Mouse (Mus musculus): ENCODE data around the gene D630003M21Rik. TPM values are rescaled to one million over a fixed set of nuclear protein-coding genes. Genes with fewer than 3 reads are reported as not detected.
A peak's percentile ranks its signal among the peaks of the same experiment; 100 is the strongest.

Gene D630003M21Rik
- polyA plus RNA-seq, 1 experiment from 2014 or later = 17.4 TPM

DNA sequence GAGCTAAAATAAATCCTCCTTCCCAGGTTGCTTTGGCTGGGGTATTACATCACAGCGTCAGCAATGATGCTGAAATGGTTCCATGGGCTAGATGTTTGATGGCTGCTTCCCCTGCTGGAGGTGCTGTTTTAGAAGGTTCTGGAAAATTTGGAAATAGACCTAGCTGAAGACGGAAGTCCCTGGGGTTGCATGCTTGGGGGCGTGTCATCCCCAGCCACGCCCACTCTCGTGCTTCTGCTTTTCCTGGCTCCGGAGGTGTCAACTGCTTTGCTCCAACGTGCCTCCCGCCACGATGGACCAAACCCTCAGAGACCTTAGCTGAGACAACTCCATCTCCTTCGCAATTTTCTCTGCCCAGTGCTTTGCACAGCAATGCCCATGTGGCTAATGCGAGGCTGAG, 39.6 kb downstream of the D630003M21Rik start:
- H3K27ac ChIP-seq = no peak overlapping the region
- no peaks in the 10 kb centered on the region for H3K36me3 ChIP-seq
- no peaks in the 10 kb centered on the region for H3K9me3 ChIP-seq
- H3K9ac ChIP-seq = no peak overlapping the region
- H3K4me1 ChIP-seq = peaks cover 26% of the 10 kb centered on the region
- ATAC-seq (ENCODE audit: low FRiP score, low read depth) = no peak
- WGBS = 62% methylated on average over 11 of the region's 11 CpGs
- no peak overlapping the region for H3K4me3 ChIP-seq
- H3K4me2 ChIP-seq (replicated peaks) = no peak overlapping the region
- no peaks in the 10 kb centered on the region for H3K27me3 ChIP-seq

DNA sequence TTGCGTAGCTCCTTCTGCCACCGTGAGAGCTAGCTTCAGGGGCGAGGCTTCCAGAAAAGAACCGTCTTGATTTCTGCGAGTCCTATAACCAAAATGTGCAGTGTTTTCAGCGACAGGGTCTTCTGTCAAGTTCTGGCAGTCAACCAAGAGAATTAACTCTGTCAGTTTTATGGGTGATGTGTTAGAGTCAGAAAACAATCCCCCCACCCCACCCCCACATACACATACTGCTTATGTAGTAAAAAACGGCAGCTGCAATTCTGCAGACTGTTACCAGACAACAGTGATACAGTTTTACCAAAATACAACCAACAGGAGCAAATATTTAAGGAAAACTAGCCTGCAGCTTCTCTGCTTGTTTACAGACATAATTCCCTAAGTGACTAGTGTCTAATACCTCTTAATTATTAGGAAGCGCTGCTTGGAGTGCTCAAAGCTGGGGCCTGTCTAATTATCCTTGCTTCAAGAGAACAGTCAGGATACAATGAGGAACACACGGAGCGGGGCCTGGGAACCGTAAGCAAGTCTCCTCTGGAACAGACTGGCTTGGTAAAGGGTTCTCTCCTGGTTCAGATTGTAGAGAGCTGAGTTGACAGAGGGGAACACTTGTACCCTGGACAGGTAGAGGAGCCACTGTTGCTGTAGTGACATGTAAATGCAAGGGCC, 42.7 kb downstream of the D630003M21Rik start:
- ATAC-seq (ENCODE audit: low FRiP score, low read depth) = no peak
- H3K27ac ChIP-seq = no peak overlapping the region
- no peaks in the 10 kb centered on the region for H3K27me3 ChIP-seq
- 41% methylated on average over 11 of the region's 11 CpGs for WGBS
- H3K9ac ChIP-seq = no peak overlapping the region
- H3K36me3 ChIP-seq = no peaks in the 10 kb centered on the region
- no peak overlapping the region for H3K4me2 ChIP-seq (replicated peaks)
- H3K4me1 ChIP-seq = 0 out of 2 replicates have a peak, but pooled peaks cover 14% of the 10 kb centered on the region
- no peak overlapping the region for H3K4me3 ChIP-seq
- no peaks in the 10 kb centered on the region for H3K9me3 ChIP-seq

DNA sequence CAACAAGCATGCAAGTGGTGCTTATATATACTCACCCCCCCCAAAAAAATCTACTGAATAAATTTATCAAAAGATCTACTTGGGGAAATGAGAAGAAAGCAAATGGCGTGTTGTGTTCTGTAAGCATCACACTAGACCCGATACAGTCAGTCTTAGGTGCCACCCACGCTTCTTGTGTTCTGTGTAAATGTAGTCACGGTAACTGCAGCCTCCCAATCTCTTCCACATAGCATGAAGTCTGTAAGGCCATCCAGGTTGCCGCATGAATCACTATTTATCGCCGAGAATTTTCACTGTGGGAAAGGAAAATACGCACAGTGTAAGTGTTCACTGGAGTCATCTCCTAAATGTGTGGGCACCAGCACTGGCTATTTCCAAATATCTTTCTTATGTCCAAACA, 45.8 kb downstream of the D630003M21Rik start:
- Histone ChIP-seq H3K27me3 (no peaks in the 10 kb centered on the region), H3K27ac (no peak overlapping the region), H3K4me2 (replicated peaks) (no peak overlapping the region), H3K36me3 (no peaks in the 10 kb centered on the region), H3K4me1 (peaks cover 22% of the 10 kb centered on the region), H3K9me3 (no peaks in the 10 kb centered on the region), H3K4me3 (no peak overlapping the region), H3K9ac (no peak overlapping the region)
- WGBS = 87% methylated on average over 8 of the region's 8 CpGs
- ATAC-seq (ENCODE audit: low FRiP score, low read depth) = no peak

DNA sequence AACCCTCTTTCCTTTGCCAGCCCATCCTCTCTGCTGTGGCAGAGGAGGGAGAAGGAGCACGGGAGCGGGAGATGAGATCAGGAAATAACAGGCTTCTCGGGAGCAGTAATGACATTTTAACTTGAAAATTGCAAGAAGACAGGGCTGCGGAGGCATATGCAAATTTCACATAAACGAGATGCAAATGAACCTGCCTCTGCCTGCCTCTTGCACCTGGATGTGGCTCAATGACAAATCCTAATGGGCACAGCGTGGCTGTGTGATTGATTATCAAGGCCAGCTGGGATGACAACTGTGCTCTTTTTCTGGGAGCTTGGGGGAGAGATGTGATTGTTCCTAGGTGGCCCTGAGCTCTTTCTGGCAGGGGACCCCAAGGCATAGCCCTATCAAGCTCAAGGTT, 47.1 kb downstream of the D630003M21Rik start:
- no peak for ATAC-seq (ENCODE audit: low FRiP score, low read depth)

DNA sequence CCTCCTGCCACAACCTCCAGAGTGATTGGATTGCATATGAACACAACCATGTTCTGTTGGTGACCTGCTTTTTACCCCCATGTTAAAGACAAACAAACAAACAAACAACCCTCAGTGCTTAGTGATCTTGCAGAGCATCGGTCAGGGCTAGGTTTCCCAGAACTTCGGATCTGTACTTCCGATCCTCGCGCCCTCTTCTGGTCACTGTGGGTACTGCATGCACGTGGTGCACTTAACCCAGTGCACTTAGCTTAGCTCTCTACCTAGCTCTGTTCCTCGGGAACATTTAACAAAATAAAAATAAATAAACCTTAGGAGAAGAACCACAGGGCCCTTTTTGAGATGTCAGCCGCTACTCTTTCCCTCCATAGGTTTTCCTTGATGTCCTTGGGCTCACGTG, 48.2 kb downstream of the D630003M21Rik start:
- 45% methylated on average over 9 of the region's 9 CpGs for WGBS

More for the DNA sequence above, 47.1 kb downstream of the D630003M21Rik start:
- WGBS = 59% methylated on average over 6 of the region's 6 CpGs
- no peaks in the 10 kb centered on the region for H3K27me3 ChIP-seq
- no peak overlapping the region for H3K9ac ChIP-seq
- H3K27ac ChIP-seq = no peak overlapping the region
- no peaks in the 10 kb centered on the region for H3K36me3 ChIP-seq
- no peak overlapping the region for H3K4me2 ChIP-seq (replicated peaks)
- H3K9me3 ChIP-seq = no peaks in the 10 kb centered on the region
- peaks cover 19% of the 10 kb centered on the region for H3K4me1 ChIP-seq
- no peak overlapping the region for H3K4me3 ChIP-seq

DNA sequence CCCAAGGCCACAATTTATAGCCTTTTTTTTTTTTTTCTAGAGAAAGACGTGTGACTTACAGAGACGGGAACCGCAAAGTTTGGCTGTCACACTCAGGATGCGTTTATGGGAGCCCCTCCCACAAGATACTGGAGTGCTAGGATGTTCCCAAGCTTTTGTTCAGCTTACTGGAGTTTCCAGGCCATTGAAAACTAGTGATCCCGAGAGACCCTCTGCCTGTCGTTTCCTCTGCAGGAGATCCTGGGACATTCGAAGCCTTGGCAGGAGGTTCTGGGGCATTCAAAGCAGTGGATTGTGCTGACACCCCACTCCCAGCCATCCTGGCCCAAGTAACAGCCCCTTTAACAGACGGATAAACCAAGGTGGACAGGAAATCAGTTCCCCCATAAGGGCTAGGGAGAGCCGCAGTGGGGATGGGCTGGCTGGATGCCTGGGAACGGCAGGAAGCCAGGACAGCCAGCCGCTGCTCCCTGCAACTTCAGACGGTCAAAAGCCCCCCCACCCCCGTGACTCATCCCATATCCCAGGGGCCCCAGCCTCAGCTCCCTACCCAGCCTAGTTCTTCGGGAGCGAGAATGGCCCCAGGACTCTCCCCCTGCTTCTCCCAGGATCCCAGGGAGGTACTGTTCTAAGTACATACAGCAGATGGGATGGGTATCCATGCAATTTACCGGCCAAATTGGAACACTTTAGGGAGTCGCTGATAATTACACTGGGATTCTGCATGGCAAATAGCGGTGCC, 49.5 kb downstream of the D630003M21Rik start:
- Histone ChIP-seq H3K27ac (no peak overlapping the region), H3K4me1 (peaks cover 8% of the 10 kb centered on the region), H3K9ac (peak overlapping the region; percentile 45), H3K4me2 (replicated peaks) (peak overlapping the region; percentile 65), H3K9me3 (no peaks in the 10 kb centered on the region), H3K4me3 (peak overlapping the region; percentile 36), H3K36me3 (no peaks in the 10 kb centered on the region), H3K27me3 (no peaks in the 10 kb centered on the region; the same call in 1 of the 2 replicates)
- ATAC-seq (ENCODE audit: low FRiP score, low read depth) = peak; percentile 28; the same call in 1 of the 2 replicates
- WGBS = 25% methylated on average over 18 of the region's 18 CpGs

More for the DNA sequence above, 48.2 kb downstream of the D630003M21Rik start:
- no peak for ATAC-seq (ENCODE audit: low FRiP score, low read depth)
- Histone ChIP-seq H3K27ac (no peak overlapping the region), H3K9me3 (no peaks in the 10 kb centered on the region), H3K27me3 (no peaks in the 10 kb centered on the region), H3K4me1 (peaks cover 8% of the 10 kb centered on the region), H3K4me2 (replicated peaks) (no peak overlapping the region), H3K36me3 (no peaks in the 10 kb centered on the region), H3K4me3 (no peak overlapping the region), H3K9ac (no peak overlapping the region)

DNA sequence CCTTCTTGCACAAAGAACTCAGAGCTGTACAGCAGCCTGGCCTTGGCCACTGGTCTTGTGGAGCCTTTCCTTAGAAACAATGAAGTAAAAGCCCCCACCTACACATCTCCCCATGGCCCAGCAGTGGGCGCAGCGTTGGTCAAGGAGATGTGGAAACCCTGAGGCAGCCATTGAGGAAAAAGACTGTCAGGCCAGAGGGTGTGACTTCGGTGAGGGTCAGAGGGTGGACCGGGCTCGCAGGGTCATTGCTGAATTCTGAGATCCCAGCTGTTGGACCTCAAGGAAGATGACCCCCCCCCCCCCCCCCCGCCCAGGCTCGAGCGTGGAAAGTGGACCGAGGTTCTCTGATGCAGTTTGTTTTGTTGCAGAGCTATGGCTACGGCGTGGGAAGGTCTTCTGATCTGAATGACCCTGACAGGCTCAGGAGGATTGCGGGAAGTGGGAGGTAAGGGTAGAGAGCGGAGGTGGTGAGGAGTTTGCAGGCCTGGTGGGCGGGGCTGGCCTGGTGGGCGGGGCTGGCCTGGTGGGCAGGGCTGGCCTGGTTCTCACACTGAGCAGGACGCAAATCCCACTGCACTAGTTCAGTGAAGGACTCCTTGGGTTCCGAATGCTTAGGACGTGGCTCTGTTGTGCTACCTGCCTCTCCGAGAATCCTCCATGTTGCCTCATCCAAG, 50.2 kb downstream of the D630003M21Rik start:
- H3K4me2 ChIP-seq (replicated peaks) = peak overlapping the region; percentile 65
- H3K4me1 ChIP-seq = peaks cover 8% of the 10 kb centered on the region
- WGBS = 10% methylated on average over 19 of the region's 19 CpGs
- H3K36me3 ChIP-seq = no peaks in the 10 kb centered on the region
- no peaks in the 10 kb centered on the region for H3K9me3 ChIP-seq
- H3K4me3 ChIP-seq = peak overlapping the region; percentile 36
- peak; percentile 82 for ATAC-seq (ENCODE audit: low FRiP score, low read depth)
- no peak overlapping the region for H3K27ac ChIP-seq
- peak overlapping the region; percentile 45 for H3K9ac ChIP-seq
- no peaks in the 10 kb centered on the region; the same call in 1 of the 2 replicates for H3K27me3 ChIP-seq

DNA sequence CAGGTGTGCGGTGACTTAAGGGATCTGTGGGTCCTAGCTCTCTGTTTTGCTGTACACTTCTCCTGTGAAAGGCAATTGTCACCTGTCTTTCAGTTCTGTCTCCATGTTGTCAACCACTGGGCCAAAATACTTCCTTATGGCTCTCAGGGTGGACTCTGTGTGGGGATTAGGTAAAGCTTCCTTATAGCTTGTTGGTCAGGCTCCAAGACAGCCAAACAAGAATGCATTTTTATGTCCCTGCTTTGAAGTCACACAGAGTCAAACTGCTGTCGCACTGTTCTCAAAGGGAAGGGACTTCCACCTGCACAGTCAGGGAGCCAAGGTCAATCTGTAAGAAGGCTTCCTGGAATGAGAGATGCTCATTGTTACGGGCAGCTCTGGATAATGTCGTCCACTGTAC, 50.9 kb downstream of the D630003M21Rik start:
- Histone ChIP-seq H3K27me3 (no peaks in the 10 kb centered on the region; the same call in 1 of the 2 replicates), H3K4me1 (peaks cover 8% of the 10 kb centered on the region), H3K4me3 (no peak overlapping the region), H3K9me3 (no peaks in the 10 kb centered on the region), H3K36me3 (no peaks in the 10 kb centered on the region), H3K4me2 (replicated peaks) (no peak overlapping the region), H3K9ac (no peak overlapping the region), H3K27ac (no peak overlapping the region)
- 65% methylated on average over 4 of the region's 4 CpGs for WGBS
- no peak for ATAC-seq (ENCODE audit: low FRiP score, low read depth)

DNA sequence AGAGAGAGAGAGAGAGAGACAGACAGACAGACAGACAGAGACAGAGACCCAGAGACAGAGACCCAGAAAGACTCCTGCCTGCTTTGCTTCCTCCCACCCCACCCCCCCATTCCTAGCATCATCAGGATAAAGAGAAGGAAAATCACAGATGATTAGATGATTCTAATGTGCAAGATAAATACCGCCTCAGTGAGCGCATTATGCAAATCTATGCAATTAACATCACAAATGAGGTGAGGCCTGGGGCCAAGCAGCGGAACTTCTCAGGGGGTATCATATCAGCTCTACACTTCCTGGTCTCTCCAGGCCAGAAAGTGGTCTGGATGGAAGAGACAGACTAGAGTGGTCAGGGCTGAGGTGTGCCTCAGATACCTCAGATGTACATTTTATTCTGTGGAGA, 51.4 kb downstream of the D630003M21Rik start:
- peaks cover 8% of the 10 kb centered on the region for H3K4me1 ChIP-seq
- ATAC-seq (ENCODE audit: low FRiP score, low read depth) = no peak
- H3K27me3 ChIP-seq = no peaks in the 10 kb centered on the region; the same call in 1 of the 2 replicates
- no peak overlapping the region for H3K4me3 ChIP-seq
- WGBS = 77% methylated on average over 3 of the region's 3 CpGs
- no peaks in the 10 kb centered on the region for H3K36me3 ChIP-seq
- H3K27ac ChIP-seq = no peak overlapping the region
- no peaks in the 10 kb centered on the region for H3K9me3 ChIP-seq
- no peak overlapping the region for H3K9ac ChIP-seq
- no peak overlapping the region for H3K4me2 ChIP-seq (replicated peaks)

DNA sequence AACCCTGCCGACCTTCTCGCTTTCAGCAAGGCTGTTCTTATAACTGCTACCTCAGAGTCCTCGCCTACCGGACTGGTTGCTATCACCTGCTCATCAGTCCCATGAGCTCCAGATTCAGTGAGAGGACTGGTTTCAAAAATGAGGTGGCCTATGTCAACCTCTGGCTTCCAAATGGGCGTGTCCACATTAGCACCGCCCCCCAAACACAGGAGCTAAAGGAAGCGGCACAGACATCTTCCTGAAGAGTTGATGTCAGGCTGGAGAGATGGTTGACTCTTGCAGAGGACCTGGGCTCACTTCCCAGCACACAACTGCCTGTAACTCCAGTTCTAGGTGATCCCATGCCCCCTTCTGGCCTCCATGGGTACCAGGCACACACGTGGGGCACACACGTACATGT, 52.3 kb downstream of the D630003M21Rik start:
- Histone ChIP-seq H3K4me3 (no peak overlapping the region), H3K36me3 (no peaks in the 10 kb centered on the region), H3K9ac (no peak overlapping the region), H3K27me3 (no peaks in the 10 kb centered on the region; the same call in 1 of the 2 replicates), H3K4me2 (replicated peaks) (no peak overlapping the region), H3K4me1 (peaks cover 8% of the 10 kb centered on the region), H3K9me3 (no peaks in the 10 kb centered on the region; the same call in 1 of the 2 replicates), H3K27ac (no peak overlapping the region)
- WGBS = 91% methylated on average over 9 of the region's 9 CpGs
- no peak for ATAC-seq (ENCODE audit: low FRiP score, low read depth)

DNA sequence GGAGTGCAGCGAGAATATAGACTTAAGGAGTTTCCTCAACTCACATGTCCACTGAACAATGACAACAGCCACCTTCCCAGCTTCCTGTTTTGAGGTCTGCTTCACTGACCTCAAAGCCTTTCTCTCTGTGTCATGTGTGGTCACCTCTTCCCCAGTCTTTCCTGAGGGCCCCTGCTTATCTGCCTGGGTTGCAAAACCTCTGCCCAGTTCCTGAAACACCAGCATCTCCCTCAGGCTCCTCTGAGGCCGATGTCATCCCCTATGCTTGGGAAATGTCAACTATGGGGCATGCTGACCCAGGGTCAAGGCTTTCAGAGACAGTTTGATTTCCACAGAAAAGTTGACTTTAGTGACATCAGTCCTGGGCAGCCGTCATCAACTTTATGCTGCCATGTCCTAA, 53.6 kb downstream of the D630003M21Rik start:
- peaks cover 8% of the 10 kb centered on the region for H3K4me1 ChIP-seq
- no peak overlapping the region for H3K4me3 ChIP-seq
- no peaks in the 10 kb centered on the region for H3K36me3 ChIP-seq
- no peak overlapping the region for H3K9ac ChIP-seq
- H3K27me3 ChIP-seq = no peaks in the 10 kb centered on the region; the same call in 1 of the 2 replicates
- ATAC-seq (ENCODE audit: low FRiP score, low read depth) = no peak
- H3K9me3 ChIP-seq = no peaks in the 10 kb centered on the region; the same call in 1 of the 2 replicates
- H3K27ac ChIP-seq = no peak overlapping the region
- H3K4me2 ChIP-seq (replicated peaks) = no peak overlapping the region
- WGBS = 86% methylated on average over 3 of the region's 3 CpGs

DNA sequence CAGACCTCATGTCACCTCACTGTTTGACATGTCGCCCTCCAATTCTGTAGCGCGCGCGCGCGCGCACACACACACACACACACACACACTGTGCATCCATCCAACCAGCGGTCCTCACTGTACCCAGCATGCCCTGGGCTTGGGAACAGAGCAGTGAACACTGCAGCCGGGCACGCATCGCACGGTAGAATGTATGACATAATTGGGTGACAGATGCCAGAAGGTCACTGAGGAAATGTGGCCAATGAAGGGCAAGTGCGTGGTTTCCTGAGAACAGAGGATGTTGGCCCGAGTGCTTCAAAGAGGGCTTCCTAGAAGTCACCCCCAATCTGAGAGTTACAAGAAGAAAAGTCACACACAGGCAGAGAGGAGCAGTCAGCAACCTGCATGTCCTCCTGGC, 54.1 kb downstream of the D630003M21Rik start:
- 87% methylated on average over 15 of the region's 15 CpGs for WGBS
- H3K9ac ChIP-seq = no peak overlapping the region
- no peaks in the 10 kb centered on the region for H3K36me3 ChIP-seq
- H3K9me3 ChIP-seq = no peaks in the 10 kb centered on the region; the same call in 1 of the 2 replicates
- H3K27me3 ChIP-seq = no peaks in the 10 kb centered on the region; the same call in 1 of the 2 replicates
- H3K4me3 ChIP-seq = no peak overlapping the region
- no peak for ATAC-seq (ENCODE audit: low FRiP score, low read depth)
- peaks cover 8% of the 10 kb centered on the region for H3K4me1 ChIP-seq
- H3K4me2 ChIP-seq (replicated peaks) = no peak overlapping the region
- no peak overlapping the region for H3K27ac ChIP-seq

Measured in limb, embryonic 13.5 days (tissue).